Mouse (Mus musculus) E14TG2a.4 (cell line): ENCODE data around the gene Carmil3.

Source experiments
- CTCF ChIP-seq: conservative IDR thresholded peaks from 2 replicates; pipeline ENCODE4 v1.5.1; 2014; ENCODE audit warnings: low read length
- NANOG ChIP-seq: IDR thresholded peaks from 2 replicates; pipeline ENCODE4 v1.6.1; 2014; ENCODE audit warnings: borderline replicate concordance, low read length, mixed read lengths
- POU5F1 ChIP-seq: IDR thresholded peaks from 2 replicates; pipeline ENCODE4 v1.6.1; 2014; ENCODE audit warnings: low read length, borderline replicate concordance

GRCm38 (mm10) chr14:55515846-55516245 lies 25.4 kb downstream of the Carmil3 start:
- TF ChIP-seq CTCF (no peak), NANOG (no peak), POU5F1 (no peak)
